ENCODE assay signal across 1 mouse cellular context in genomic region chr9:72894796-72895352, GRCm38 (mm10).
TF ChIP-seq lines count a peak whose summit lies in the region.

No protein-coding gene starts in this region.

TF ChIP-seq in MEL, 35 proteins besides CTCF, POLR2A, EP300 and RAD21 (continued from another document):
- TF ChIP-seq ZC3H11A (IDR thresholded peaks at IDR 0.05; ENCODE audit: low read depth, low read length) (peak; percentile 38; the same call in 1 of the 2 replicates), TCF12 (IDR thresholded peaks at IDR 0.05; ENCODE audit: low read depth, low read length) (peak; percentile 48), ELF1 (IDR thresholded peaks at IDR 0.05; ENCODE audit: low read depth, low read length) (no peak), GABPA (IDR thresholded peaks at IDR 0.05; ENCODE audit: low read depth, low read length) (no peak), USF2 (IDR thresholded peaks at IDR 0.05; ENCODE audit: borderline replicate concordance in 1 of 2, insufficient read depth in 1 of 2, low read depth in 1 of 2, low read length in 2 of 2) (no peak), CHD1 (IDR thresholded peaks at IDR 0.05; ENCODE audit: low read depth, low read length) (no peak), MXI1 (IDR thresholded peaks at IDR 0.05; ENCODE audit: low read depth, low read length) (peak; percentile 29; the same call in 1 of the 2 replicates), MAZ (IDR thresholded peaks at IDR 0.05; ENCODE audit: low read depth, low read length) (no peak), NRF1 (IDR thresholded peaks at IDR 0.05; ENCODE audit: insufficient read depth, low read depth, low read length, poor library complexity, severe bottlenecking) (no peak), USF1 (IDR thresholded peaks at IDR 0.05; ENCODE audit: low read depth, low read length) (no peak), MYB (IDR thresholded peaks at IDR 0.05; ENCODE audit: low read depth, low read length) (peak; percentile 58; the same call in 1 of the 2 replicates), ZKSCAN1 (IDR thresholded peaks at IDR 0.05; ENCODE audit: low read depth, low read length) (no peak), RCOR1 (IDR thresholded peaks at IDR 0.05; ENCODE audit: low read depth, low read length) (peak; percentile 54; the same call in 1 of the 2 replicates), MYC (IDR thresholded peaks at IDR 0.05; ENCODE audit: low read depth, low read length) (peak; percentile 85; the same call in 1 of the 2 replicates)
TF ChIP-seq in MEL: peak in this region for 10.
